Mouse (Mus musculus): Measurements from ENCODE around the gene Iah1.

DNA sequence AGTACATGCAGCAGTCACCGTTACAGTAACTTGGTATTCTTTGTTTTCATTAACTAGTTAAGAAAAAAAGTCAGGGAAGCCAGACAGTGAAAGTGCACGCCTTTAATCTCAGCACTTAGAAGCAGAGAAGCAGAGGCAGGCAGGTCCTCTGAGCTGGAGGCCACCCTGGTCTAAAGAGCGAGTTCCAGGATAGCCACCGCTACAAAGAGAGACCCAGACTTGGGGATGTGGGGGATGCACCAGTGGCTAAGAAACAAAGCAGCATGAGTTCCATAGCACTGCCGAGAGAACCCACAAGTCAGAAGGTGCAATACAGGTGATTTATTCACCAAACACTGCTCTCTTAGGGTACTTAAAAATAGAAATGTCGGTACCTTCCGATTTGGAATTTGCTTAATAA lies 16.8 kb downstream of the Iah1 start:
- no peak for TF ChIP-seq CTCF (IDR thresholded peaks at IDR 0.05; ENCODE audit: low read depth)
- TF ChIP-seq EP300 (IDR thresholded peaks at IDR 0.05; ENCODE audit: low read depth): no peak

All from liver, postnatal 0 days (tissue).